Mouse (Mus musculus) urinary bladder, postnatal 36 days (tissue): Measurements from ENCODE around the gene Pcolce.

Experiments
- DNase-seq, 2 experiments: peaks; one replicate each; pipeline ENCODE4 v3.0.0; 2022; ENCODE audit warnings: low spot score in 2 of 2, mixed read lengths in 1 of 2

The Pcolce gene

GRCm38 (mm10) chr5:137613550-137613949 lies at the start of gene Pcolce:
Gene Pcolce, minus strand, starts transcription at chr5:137613784.
- DNase-seq, result peak; percentile 75 to 83

- no peak for DNase-seq
Observed at GRCm38 (mm10) chr5:137663057-137663456, 49.5 kb upstream of the Pcolce start.

- DNase-seq, result peak; percentile 59 to 83
Observed at GRCm38 (mm10) chr5:137660064-137660688, 46.6 kb upstream of the Pcolce start.

- DNase-seq, result peak; percentile 63 to 77
Observed at GRCm38 (mm10) chr5:137656977-137657376, 43.4 kb upstream of the Pcolce start.

- DNase-seq, result no peak
Observed at GRCm38 (mm10) chr5:137654746-137655145, 41.2 kb upstream of the Pcolce start.

GRCm38 (mm10) chr5:137653366-137653765 lies 39.8 kb upstream of the Pcolce start:
- no peak for DNase-seq

GRCm38 (mm10) chr5:137652474-137652873 lies 38.9 kb upstream of the Pcolce start:
- peak; percentile 40 to 67 for DNase-seq

- peak in 1 of 2 experiments; percentile 33 for DNase-seq
Observed at GRCm38 (mm10) chr5:137649669-137650571, 36.3 kb upstream of the Pcolce start.

- no peak for DNase-seq
Observed at GRCm38 (mm10) chr5:137649251-137649650, 35.7 kb upstream of the Pcolce start.

GRCm38 (mm10) chr5:137647827-137648601 lies 34.4 kb upstream of the Pcolce start:
- no peak for DNase-seq

GRCm38 (mm10) chr5:137645652-137646091 lies 32.1 kb upstream of the Pcolce start, which contains the start of gene Irs3:
Gene Irs3, minus strand, starts transcription at chr5:137645714.
- peak in 1 of 2 experiments; percentile 58 for DNase-seq

- no peak for DNase-seq
Observed at GRCm38 (mm10) chr5:137645091-137645651, 31.6 kb upstream of the Pcolce start.

GRCm38 (mm10) chr5:137644484-137644883 lies 30.9 kb upstream of the Pcolce start:
- peak in 1 of 2 experiments; percentile 35 for DNase-seq

GRCm38 (mm10) chr5:137642886-137643285 lies 29.3 kb upstream of the Pcolce start:
- DNase-seq, result no peak

GRCm38 (mm10) chr5:137641054-137641453 lies 27.5 kb upstream of the Pcolce start, which contains the start of gene Sap25:
Gene Sap25, plus strand, starts transcription at chr5:137641334.
- peak in 1 of 2 experiments; percentile 37 for DNase-seq

GRCm38 (mm10) chr5:137639472-137639871 lies 25.9 kb upstream of the Pcolce start:
- no peak for DNase-seq

- DNase-seq, result no peak
Observed at GRCm38 (mm10) chr5:137633397-137634084, 20.0 kb upstream of the Pcolce start.

GRCm38 (mm10) chr5:137631591-137631990 lies 18.0 kb upstream of the Pcolce start:
- no peak for DNase-seq

- DNase-seq, result peak in 1 of 2 experiments; percentile 20
Observed at GRCm38 (mm10) chr5:137631171-137631570, 17.6 kb upstream of the Pcolce start.

- peak in 1 of 2 experiments; percentile 21 for DNase-seq
Observed at GRCm38 (mm10) chr5:137630602-137631001, 17.0 kb upstream of the Pcolce start.
